Mouse (Mus musculus) heart, embryonic 14.5 days (tissue): ENCODE results near the gene Mgat1. TPM values are rescaled to one million over a fixed set of nuclear protein-coding genes. Genes with fewer than 3 reads are reported as not detected.
"Not testable (repeated sequence)": the region's sequence is repeated elsewhere in the genome, so short reads cannot be mapped to it uniquely, and the experiment has no call there.

Experiments
- ATAC-seq: fragments of 200-750 bp; cut with Nextera tagmentation; 2 replicates; pipeline ENCODE4 v1.8.0; 2017; ENCODE audit warnings: low read depth, moderate TSS enrichment; ENCODE audit not compliant: insufficient number of reproducible peaks, insufficient read depth, low FRiP score
- H3K27ac ChIP-seq, 2 experiments: fragments of 200-500 bp in 1 of 2; fragments of 300-500 bp in 1 of 2; sonication (generic) in 1 of 2; replicated peaks in 1 of 2; 2 replicates each; pipeline ENCODE4 v1.5.1; 2012 to 2014; ENCODE audit warnings: low read depth in 2 of 2, low read length in 2 of 2, control low read depth in 1 of 2, mild to moderate bottlenecking in 1 of 2, mixed read lengths in 1 of 2; ENCODE audit not compliant: control insufficient read depth in 1 of 2, insufficient read depth in 1 of 2
- H3K27me3 ChIP-seq: fragments of 300-500 bp; sonication (generic); 2 replicates; pipeline ENCODE4 v1.6.1; 2014; ENCODE audit warnings: mild to moderate bottlenecking, low read length, control low read depth; ENCODE audit not compliant: control insufficient read depth, insufficient read depth
- H3K36me3 ChIP-seq: fragments of 300-500 bp; sonication (generic); 2 replicates; pipeline ENCODE4 v1.6.1; 2014; ENCODE audit warnings: mild to moderate bottlenecking, control low read depth, low read length, mixed read lengths; ENCODE audit not compliant: control insufficient read depth, insufficient read depth
- H3K4me1 ChIP-seq, 2 experiments: fragments of 200-500 bp in 1 of 2; fragments of 300-500 bp in 1 of 2; sonication (generic) in 1 of 2; 2 replicates each; pipeline ENCODE4 v1.6.1; 2012 to 2014; ENCODE audit warnings: low read length in 2 of 2, control low read depth in 1 of 2, mixed read lengths in 1 of 2; ENCODE audit not compliant: control insufficient read depth in 2 of 2, insufficient read depth in 2 of 2
- H3K4me2 ChIP-seq: fragments of 300-500 bp; sonication (generic); 2 replicates; pipeline ENCODE4 v1.6.1; 2014; ENCODE audit warnings: mild to moderate bottlenecking, low read length
- H3K4me3 ChIP-seq, 2 experiments: fragments of 200-500 bp in 1 of 2; fragments of 300-500 bp in 1 of 2; sonication (generic) in 1 of 2; 2 replicates each; pipeline ENCODE4 v1.5.1; 2012 to 2014; ENCODE audit warnings: low read length in 2 of 2, mild to moderate bottlenecking in 2 of 2, control low read depth in 1 of 2, low read depth in 1 of 2, moderate library complexity in 1 of 2; ENCODE audit not compliant: control insufficient read depth in 1 of 2, insufficient read depth in 1 of 2
- H3K9ac ChIP-seq: fragments of 300-500 bp; sonication (generic); 2 replicates; pipeline ENCODE4 v1.6.1; 2014; ENCODE audit warnings: mild to moderate bottlenecking, low read length
- H3K9me3 ChIP-seq: fragments of 300-500 bp; sonication (generic); 2 replicates; pipeline ENCODE4 v1.6.1; 2016; ENCODE audit warnings: low read length, control low read depth; ENCODE audit not compliant: control insufficient read depth
- WGBS: fragments of 180-500 bp; shearing (Covaris S2); extraction: QIAGEN DNeasy Blood & Tissue Kit; methylation state at CpG from one replicate; pipeline ENCODE4 v1.1.7; 2014; 5-methylcytosine and 5-hydroxymethylcytosine counted together
- polyA plus RNA-seq: library from polyadenylated mRNA; unstranded; fragments of >200 nt; fragmentation: Nextera tagmentation; extraction: Ambion mirVana; gene quantifications from 2 replicates; pipeline ENCODE4 v1.2.1, GENCODE M21; 2014

Gene Mgat1
- polyA plus RNA-seq, 1 experiment from 2014 or later: 43.5 TPM

GRCm38 (mm10) chr11:49273834-49274519 lies 30.0 kb downstream of the Mgat1 start:
- WGBS: 68% methylated on average over 11 of the region's 11 CpGs
- H3K9ac ChIP-seq: no peak overlapping the region
- H3K4me2 ChIP-seq: no peak overlapping the region
- H3K27ac ChIP-seq: no peak overlapping the region
- no peaks in the 10 kb centered on the region for H3K9me3 ChIP-seq
- no peaks in the 10 kb centered on the region for H3K27me3 ChIP-seq
- ATAC-seq: no peak
- no peak overlapping the region for H3K4me3 ChIP-seq
- no peaks in the 10 kb centered on the region for H3K36me3 ChIP-seq
- no peaks in the 10 kb centered on the region for H3K4me1 ChIP-seq

- no peak within 1 kb of the TSS for H3K4me3 ChIP-seq
- H3K36me3 ChIP-seq: no peaks in the 10 kb centered on the region
- no peak for ATAC-seq
- no peak within 1 kb of the TSS for H3K27ac ChIP-seq
- H3K9ac ChIP-seq: no peak within 1 kb of the TSS
- H3K4me2 ChIP-seq: no peak within 1 kb of the TSS
- WGBS: 68% methylated on average over 3 of the region's 3 CpGs
- no peaks in the 10 kb centered on the region for H3K4me1 ChIP-seq
- no peaks in the 10 kb centered on the region for H3K9me3 ChIP-seq
- H3K27me3 ChIP-seq: no peaks in the 10 kb centered on the region
Observed at GRCm38 (mm10) chr11:49278222-49278621, 34.2 kb downstream of the Mgat1 start, which contains the start of gene Olfr1393. TSS of gene Olfr1393 (plus strand) at chr11:49278304.

GRCm38 (mm10) chr11:49284982-49285381 lies 41.0 kb downstream of the Mgat1 start, which contains the start of gene Olfr1392:
TSS of gene Olfr1392 (plus strand) at chr11:49285282.
- not testable (repeated sequence) for H3K4me2 ChIP-seq, ATAC-seq, H3K9ac ChIP-seq, H3K27me3 ChIP-seq, H3K27ac ChIP-seq, H3K4me3 ChIP-seq, H3K36me3 ChIP-seq, H3K4me1 ChIP-seq, H3K9me3 ChIP-seq
- WGBS: 41% methylated on average over 1 of the region's 1 CpGs

- 61% methylated on average over 2 of the region's 2 CpGs for WGBS
- no peak for ATAC-seq
- Histone ChIP-seq H3K27ac (no peak overlapping the region), H3K4me3 (no peak overlapping the region), H3K27me3 (no peaks in the 10 kb centered on the region), H3K4me2 (no peak overlapping the region), H3K4me1 (no peaks in the 10 kb centered on the region), H3K9me3 (no peaks in the 10 kb centered on the region), H3K9ac (no peak overlapping the region), H3K36me3 (no peaks in the 10 kb centered on the region)
Observed at GRCm38 (mm10) chr11:49287251-49287650, 43.3 kb downstream of the Mgat1 start.

GRCm38 (mm10) chr11:49292777-49293176 lies 48.8 kb downstream of the Mgat1 start:
- H3K9ac ChIP-seq: no peak overlapping the region
- no peaks in the 10 kb centered on the region for H3K36me3 ChIP-seq
- no peaks in the 10 kb centered on the region for H3K4me1 ChIP-seq
- no peak overlapping the region for H3K27ac ChIP-seq
- H3K4me3 ChIP-seq: no peak overlapping the region
- 70% methylated on average over 3 of the region's 3 CpGs for WGBS
- no peaks in the 10 kb centered on the region for H3K9me3 ChIP-seq
- H3K4me2 ChIP-seq: no peak overlapping the region
- ATAC-seq: no peak
- H3K27me3 ChIP-seq: no peaks in the 10 kb centered on the region

- Histone ChIP-seq H3K9me3 (no peaks in the 10 kb centered on the region), H3K4me3 (no peak within 1 kb of the TSS), H3K4me1 (no peaks in the 10 kb centered on the region), H3K27me3 (no peaks in the 10 kb centered on the region), H3K4me2 (no peak within 1 kb of the TSS), H3K27ac (no peak within 1 kb of the TSS), H3K9ac (no peak within 1 kb of the TSS), H3K36me3 (no peaks in the 10 kb centered on the region)
- ATAC-seq: no peak
Observed at GRCm38 (mm10) chr11:49304441-49304840, 60.5 kb downstream of the Mgat1 start, which contains the start of gene Olfr10. TSS of gene Olfr10 (plus strand) at chr11:49304741.

GRCm38 (mm10) chr11:49308547-49308946 lies 64.6 kb downstream of the Mgat1 start:
- H3K9ac ChIP-seq, H3K27ac ChIP-seq, H3K27me3 ChIP-seq, H3K9me3 ChIP-seq, H3K4me3 ChIP-seq, H3K4me2 ChIP-seq, H3K4me1 ChIP-seq, H3K36me3 ChIP-seq, ATAC-seq: not testable (repeated sequence)
- 73% methylated on average over 5 of the region's 5 CpGs for WGBS
